ENCODE assay signal across 20 mouse cellular contexts in genomic region chr8:19935541-19936030, GRCm38 (mm10). TPM values are rescaled to one million over a fixed set of nuclear protein-coding genes. Genes with fewer than 3 reads are reported as not detected.
DNase-seq lines count a peak whose midpoint lies in the region; TF ChIP-seq lines count a peak whose summit lies in the region.
"Not testable (repeated sequence)": the region's sequence is repeated elsewhere in the genome, so short reads cannot be mapped to it uniquely, and the experiment has no call there.
"Had no signal": no experiment of that assay in that cellular context is flagged by ENCODE, and none has a peak within 500 bp of the region (broad histone marks: within the 10 kb centered on the region; RNA-seq: fewer than 3 reads in every experiment).

No protein-coding gene starts in this region.

- not testable (repeated sequence) for H3K4me1 ChIP-seq in kidney, adult 2 months (ENCODE audit: control insufficient read depth, insufficient read depth, low read length)

- not testable (repeated sequence) for H3K27me3 ChIP-seq in kidney, adult 2 months (replicated peaks; ENCODE audit: control insufficient read depth, insufficient read depth, low read length)

- DNase-seq in adrenal gland, adult 18-20 months (ENCODE audit: low spot score in 2 of 2) = peak; percentile 3 to 19
- DNase-seq in cerebellum, postnatal 4 days (ENCODE audit: low spot score in 2 of 2) = peak; percentile 0 to 20
- peak; percentile 91 for DNase-seq in heart, adult 11 months
- DNase-seq in kidney, adult 2 months = peak; percentile 13
- peak; percentile 2 for DNase-seq in ovary, postnatal 14 days (ENCODE audit: low spot score)
- DNase-seq in testis, postnatal 10 days (ENCODE audit: low spot score) = peak; percentile 40
- peak; percentile 13 for DNase-seq in urinary bladder, postnatal 10 days (ENCODE audit: low spot score)

- not testable (repeated sequence) for TF ChIP-seq POLR2A in kidney, adult 2 months (IDR thresholded peaks at IDR 0.05; ENCODE audit: low read depth, low read length)

- H3K36me3 ChIP-seq in kidney, adult 2 months (ENCODE audit: control insufficient read depth, insufficient read depth, low read length) = not testable (repeated sequence)

- not testable (repeated sequence) for H3K4me3 ChIP-seq in kidney, adult 2 months (ENCODE audit: insufficient read depth, low read depth, low read length)

- H3K27ac ChIP-seq in kidney, adult 2 months (ENCODE audit: insufficient read depth, low read depth, low read length) = not testable (repeated sequence)

- not testable (repeated sequence) for TF ChIP-seq CTCF in kidney, adult 2 months (conservative IDR thresholded peaks at IDR 0.05; ENCODE audit: insufficient read depth, insufficient read length, low read depth, low read length)

- 66% methylated on average over 2 of the region's 2 CpGs for WGBS in kidney, adult 2 months

RNA-seq across cellular contexts. Expression of gene Gm31371, which starts 32.4 kb away (rescaled TPM):
- under 1 TPM in 1 of 2 experiments, not detected in 1; 0.13 TPM for total RNA-seq in adrenal gland, adult 18-20 months (2021)
- polyA plus RNA-seq in kidney, adult 2 months (2012; rRNA removed) = 0.05 and 0.22 TPM in 2 replicates
- total RNA-seq: heart, adult 18-20 months; megakaryocyte progenitor cell, adult 5-6 weeks; monocyte, adult 5-6 weeks had no signal
- polyA plus RNA-seq: embryonic facial prominence, embryonic 14.5 days; forebrain, embryonic 15.5 days; G1E; heart, embryonic 15.5 days; hindbrain, embryonic 11.5 days; liver, embryonic 15.5 days; lung, embryonic 16.5 days; midbrain, embryonic 12.5 days; neural tube, embryonic 11.5 days; stomach, embryonic 16.5 days had no signal

Comparison
In these comparisons a context has a peak if more than half of its experiments do, and no peak if none do; other contexts are left out.
1. DNase-seq: peak in every context shown above with its lines; median percentile 91 in heart, adult 11 months; 40 in testis, postnatal 10 days; 13 in kidney, adult 2 months; 13 in urinary bladder, postnatal 10 days; 11 in adrenal gland, adult 18-20 months; 10 in cerebellum, postnatal 4 days; 2 in ovary, postnatal 14 days.